ENCODE assay signal across 15 mouse cellular contexts in genomic region chr4:99064524-99064923, GRCm38 (mm10). TPM values are rescaled to one million over a fixed set of nuclear protein-coding genes. Genes with fewer than 3 reads are reported as not detected.
DNase-seq lines count a peak whose midpoint lies in the region; ATAC-seq and TF ChIP-seq lines count a peak whose summit lies in the region.
"Had no signal": no experiment of that assay in that cellular context is flagged by ENCODE, and none has a peak within 500 bp of the region (broad histone marks: within the 10 kb centered on the region; RNA-seq: fewer than 3 reads in every experiment).

No protein-coding gene starts in this region.

- no peak overlapping the region for H3K27ac ChIP-seq in limb, embryonic 14.5 days (replicated peaks; ENCODE audit: low read depth, low read length)
- H3K27ac ChIP-seq: forebrain, embryonic 12.5 days; hindbrain, embryonic 10.5 days; macrophage; stomach, embryonic 15.5 days had no signal

- no peak overlapping the region for H3K4me2 ChIP-seq in limb, embryonic 14.5 days (replicated peaks; ENCODE audit: low read depth, low read length, severe bottlenecking)
- H3K4me2 ChIP-seq: forebrain, embryonic 12.5 days; stomach, embryonic 15.5 days had no signal

- peak; percentile 12 to 20 for DNase-seq in lung, adult 18-20 months
- no peak for DNase-seq in lung, adult 2 months
- peak; percentile 58 for DNase-seq in embryo, embryonic 10 days (ENCODE audit: low spot score)
- peak; percentile 26 for DNase-seq in kidney, adult 9 months
- DNase-seq in limb, embryonic 14.5 days (ENCODE audit: low spot score), result peak; percentile 45
- DNase-seq in cerebellum, adult 18-20 months, result no peak
- no peak for DNase-seq in liver
- DNase-seq: adrenal gland, postnatal 36 days; cerebellum, postnatal 36 days had no signal

- H3K4me3 ChIP-seq in lung, adult 2 months (replicated peaks; ENCODE audit: extremely low read depth, low read depth, low read length), result no peak overlapping the region
- H3K4me3 ChIP-seq in limb, embryonic 14.5 days (replicated peaks; ENCODE audit: low read length), result no peak overlapping the region
- H3K4me3 ChIP-seq: forebrain, embryonic 12.5 days; hindbrain, embryonic 10.5 days; stomach, embryonic 15.5 days had no signal

- peaks cover 40% of the 10 kb centered on the region for H3K36me3 ChIP-seq in limb, embryonic 14.5 days (ENCODE audit: control insufficient read depth, insufficient read depth, low read length)

- TF ChIP-seq CTCF in lung, adult 2 months (IDR thresholded peaks at IDR 0.05; ENCODE audit: insufficient read depth, low read length), result no peak

- 56% methylated on average over 5 of the region's 5 CpGs for WGBS in lung, adult 2 months
- WGBS in limb, embryonic 14.5 days, result 17% methylated on average over 5 of the region's 5 CpGs

- H3K27me3 ChIP-seq in limb, embryonic 14.5 days (ENCODE audit: control insufficient read depth, insufficient read depth, low read length), result no peaks in the 10 kb centered on the region
- H3K27me3 ChIP-seq: forebrain, embryonic 12.5 days; Patski; stomach, embryonic 15.5 days had no signal

- no peak for TF ChIP-seq POLR2A in lung, adult 2 months (IDR thresholded peaks at IDR 0.05; ENCODE audit: borderline replicate concordance, extremely low read depth, low read depth, low read length)
- TF ChIP-seq POLR2A in limb, embryonic 14.5 days (IDR thresholded peaks at IDR 0.05; ENCODE audit: borderline replicate concordance, extremely low read depth, insufficient read depth, insufficient read length), result no peak

- no peaks in the 10 kb centered on the region for H3K4me1 ChIP-seq in lung, adult 2 months (ENCODE audit: control insufficient read depth, insufficient read depth, low read length)
- peaks cover 4% of the 10 kb centered on the region; the same call in 1 of the 2 replicates for H3K4me1 ChIP-seq in limb, embryonic 14.5 days (ENCODE audit: control insufficient read depth, insufficient read depth, low read length)
- H3K4me1 ChIP-seq: forebrain, embryonic 12.5 days; hindbrain, embryonic 10.5 days; stomach, embryonic 15.5 days had no signal

- no peak overlapping the region for H3K9ac ChIP-seq in limb, embryonic 14.5 days (ENCODE audit: low read depth, low read length, severe bottlenecking)
- H3K9ac ChIP-seq: forebrain, embryonic 12.5 days; stomach, embryonic 15.5 days had no signal

- no peaks in the 10 kb centered on the region for H3K9me3 ChIP-seq in limb, embryonic 14.5 days (ENCODE audit: control insufficient read depth, low read length)
- H3K9me3 ChIP-seq: forebrain, embryonic 12.5 days; hindbrain, embryonic 10.5 days; stomach, embryonic 15.5 days had no signal

- ATAC-seq in limb, embryonic 14.5 days (ENCODE audit: low FRiP score, low read depth), result peak; percentile 53; the same call in 1 of the 2 replicates
- no peak for ATAC-seq in megakaryocyte-erythroid progenitor cell, adult 5-6 weeks (replicated peaks; ENCODE audit: low FRiP score, low TSS enrichment, poor library complexity, severe bottlenecking)
- ATAC-seq: Patski had no signal

RNA-seq across cellular contexts. Expression of gene Angptl3, which starts 33.8 kb away (rescaled TPM):
- polyA plus RNA-seq in lung, adult 2 months (2012; rRNA removed), result 0.26 TPM in 1 of 2 replicates, not detected in the other
- polyA plus RNA-seq in limb, embryonic 14.5 days (2012; rRNA removed), result 0.04 TPM in 1 of 2 replicates, not detected in the other
- polyA plus RNA-seq in limb, embryonic 14.5 days (2014; fragmentation: Nextera tagmentation; extraction: Ambion mirVana), result 0.75 and 0.98 TPM in 2 replicates
- total RNA-seq in megakaryocyte-erythroid progenitor cell, adult 5-6 weeks (2014; fragmentation: Nextera tagmentation), result 0.46 TPM in 1 of 2 replicates, not detected in the other
- total RNA-seq in megakaryocyte-erythroid progenitor cell, adult 5-6 weeks (2017), result 0.85 TPM in 1 of 2 replicates, not detected in the other
- polyA plus RNA-seq: Patski had no signal

RNA-seq across cellular contexts. Expression of gene Dock7, which starts 56.2 kb away (rescaled TPM):
- 25.7 and 38.0 TPM in 2 replicates for polyA plus RNA-seq in lung, adult 2 months (2012; rRNA removed)
- polyA plus RNA-seq in limb, embryonic 14.5 days (2012; rRNA removed), result 120 and 154 TPM in 2 replicates
- polyA plus RNA-seq in limb, embryonic 14.5 days (2014; fragmentation: Nextera tagmentation; extraction: Ambion mirVana), result 73.2 and 75.0 TPM in 2 replicates
- total RNA-seq in megakaryocyte-erythroid progenitor cell, adult 5-6 weeks (2014; fragmentation: Nextera tagmentation), result 40.5 and 58.3 TPM in 2 replicates
- 44.3 and 71.8 TPM in 2 replicates for total RNA-seq in megakaryocyte-erythroid progenitor cell, adult 5-6 weeks (2017)

Comparison
In these comparisons a context has a peak if more than half of its experiments do, and no peak if none do; other contexts are left out.
1. DNase-seq: peak in lung, adult 18-20 months (2 of 2), embryo, embryonic 10 days (single experiment), kidney, adult 9 months (single experiment) and limb, embryonic 14.5 days (single experiment); none in lung, adult 2 months (single experiment), cerebellum, adult 18-20 months (0 of 2) and liver (single experiment).